Mouse (Mus musculus) brain, embryonic 14.5 days (tissue): Measurements from ENCODE around the gene Rbm6.

Experiments used
- CTCF ChIP-seq: fragments of 200-500 bp; IDR thresholded peaks from 2 replicates; pipeline ENCODE4 v1.5.1; 2012; ENCODE audit warnings: inconsistent platforms, mild to moderate bottlenecking, moderate library complexity, borderline replicate concordance; ENCODE audit not compliant: insufficient read depth, insufficient read length; ENCODE audit errors: extremely low read depth
- POLR2A ChIP-seq: fragments of 200-500 bp; IDR thresholded peaks from 2 replicates; pipeline ENCODE4 v1.6.1; 2012; ENCODE audit warnings: mild to moderate bottlenecking, inconsistent platforms, borderline replicate concordance; ENCODE audit not compliant: poor library complexity, insufficient read depth, insufficient read length, severe bottlenecking; ENCODE audit errors: extremely low read depth

- TF ChIP-seq CTCF (no peak), POLR2A (no peak)
Measured at GRCm38 (mm10) chr9:107866081-107866480, 7.0 kb downstream of the Rbm6 start.
